ENCODE assay signal across 18 mouse cellular contexts in genomic region chr5:121791026-121791425, GRCm38 (mm10). TPM values are rescaled to one million over a fixed set of nuclear protein-coding genes. Genes with fewer than 3 reads are reported as not detected.
DNase-seq lines count a peak whose midpoint lies in the region; ATAC-seq and TF ChIP-seq lines count a peak whose summit lies in the region.
"Had no signal": no experiment of that assay in that cellular context is flagged by ENCODE, and none has a peak within 500 bp of the region (broad histone marks: within the 10 kb centered on the region; RNA-seq: fewer than 3 reads in every experiment).

No protein-coding gene starts in this region.

- no peaks in the 10 kb centered on the region for H3K27me3 ChIP-seq in hindbrain, postnatal 0 days (ENCODE audit: insufficient read depth, low read length)
- H3K27me3 ChIP-seq in hindbrain, embryonic 10.5 days (ENCODE audit: insufficient read depth, poor library complexity, severe bottlenecking): no peaks in the 10 kb centered on the region
- no peaks in the 10 kb centered on the region for H3K27me3 ChIP-seq in kidney, adult 2 months (replicated peaks; ENCODE audit: control insufficient read depth, insufficient read depth, low read length)
- H3K27me3 ChIP-seq: embryonic facial prominence, embryonic 12.5 days; heart, embryonic 13.5 days; hindbrain, embryonic 15.5 days; megakaryocyte, embryonic 14.5 days had no signal

- no peak overlapping the region for H3K9ac ChIP-seq in hindbrain, postnatal 0 days (replicated peaks; ENCODE audit: low read length)
- H3K9ac ChIP-seq: embryonic facial prominence, embryonic 12.5 days; heart, embryonic 13.5 days; hindbrain, embryonic 15.5 days had no signal

- WGBS in hindbrain, postnatal 0 days: 82% methylated on average over 5 of the region's 5 CpGs
- WGBS in hindbrain, embryonic 10.5 days: 94% methylated on average over 5 of the region's 5 CpGs
- WGBS in kidney, adult 2 months: 88% methylated on average over 5 of the region's 5 CpGs

- no peak overlapping the region for H3K4me3 ChIP-seq in hindbrain, postnatal 0 days (ENCODE audit: low read length)
- no peak overlapping the region for H3K4me3 ChIP-seq in hindbrain, embryonic 10.5 days
- no peak overlapping the region for H3K4me3 ChIP-seq in kidney, adult 2 months (ENCODE audit: insufficient read depth, low read depth, low read length)
- H3K4me3 ChIP-seq: embryonic facial prominence, embryonic 12.5 days; erythroblast, embryonic 14.5 days; heart, embryonic 13.5 days; hindbrain, embryonic 15.5 days; megakaryocyte, embryonic 14.5 days had no signal

- H3K9me3 ChIP-seq in hindbrain, postnatal 0 days (ENCODE audit: low read length): no peaks in the 10 kb centered on the region
- no peaks in the 10 kb centered on the region for H3K9me3 ChIP-seq in hindbrain, embryonic 10.5 days
- H3K9me3 ChIP-seq: embryonic facial prominence, embryonic 12.5 days; heart, embryonic 13.5 days; hindbrain, embryonic 15.5 days; megakaryocyte, embryonic 14.5 days had no signal

- no peak for DNase-seq in hindbrain, postnatal 0 days (ENCODE audit: low spot score)
- DNase-seq in hindbrain, embryonic 10.5 days (ENCODE audit: low spot score): no peak
- peak; percentile 7 for DNase-seq in thymus, postnatal 14 days
- DNase-seq in thymus, postnatal 25 days: no peak
- peak; percentile 20 for DNase-seq in ZHBTc4 (ENCODE audit: low read depth, low spot score)
- no peak for DNase-seq in kidney, adult 2 months
- no peak for DNase-seq in ovary, postnatal 10 days (ENCODE audit: low spot score)
- DNase-seq: cerebellum, postnatal 10 days; kidney, adult 18-20 months; kidney, postnatal 10 days; lung, adult 18-20 months had no signal

- no peaks in the 10 kb centered on the region for H3K4me1 ChIP-seq in hindbrain, postnatal 0 days (ENCODE audit: insufficient read depth, low read length)
- H3K4me1 ChIP-seq in hindbrain, embryonic 10.5 days (replicated peaks): no peaks in the 10 kb centered on the region
- no peaks in the 10 kb centered on the region for H3K4me1 ChIP-seq in kidney, adult 2 months (ENCODE audit: control insufficient read depth, insufficient read depth, low read length)
- H3K4me1 ChIP-seq: embryonic facial prominence, embryonic 12.5 days; heart, embryonic 13.5 days; hindbrain, embryonic 15.5 days had no signal

- peak; percentile 33 for TF ChIP-seq CTCF in hindbrain, postnatal 0 days (IDR thresholded peaks at IDR 0.05; ENCODE audit: low read depth)
- no peak for TF ChIP-seq CTCF in kidney, adult 2 months (conservative IDR thresholded peaks at IDR 0.05; ENCODE audit: insufficient read depth, insufficient read length, low read depth, low read length)

- H3K27ac ChIP-seq in hindbrain, postnatal 0 days: no peak overlapping the region
- H3K27ac ChIP-seq in hindbrain, embryonic 10.5 days: no peak overlapping the region
- no peak overlapping the region for H3K27ac ChIP-seq in kidney, adult 2 months (ENCODE audit: insufficient read depth, low read depth, low read length)
- H3K27ac ChIP-seq: embryonic facial prominence, embryonic 12.5 days; heart, embryonic 13.5 days; hindbrain, embryonic 15.5 days had no signal

- peaks cover 28% of the 10 kb centered on the region for H3K36me3 ChIP-seq in hindbrain, postnatal 0 days (ENCODE audit: insufficient read depth, low read length)
- peaks cover 97% of the 10 kb centered on the region for H3K36me3 ChIP-seq in hindbrain, embryonic 10.5 days
- H3K36me3 ChIP-seq in kidney, adult 2 months (ENCODE audit: control insufficient read depth, insufficient read depth, low read length): peaks cover 9% of the 10 kb centered on the region

- ATAC-seq in hindbrain, postnatal 0 days: no peak
- ATAC-seq: forebrain, embryonic 16.5 days had no signal

- H3K4me2 ChIP-seq in hindbrain, postnatal 0 days (ENCODE audit: low read depth, low read length): no peak overlapping the region
- H3K4me2 ChIP-seq: embryonic facial prominence, embryonic 12.5 days; heart, embryonic 13.5 days; hindbrain, embryonic 15.5 days; liver, embryonic 11.5 days had no signal

- TF ChIP-seq POLR2A in kidney, adult 2 months (IDR thresholded peaks at IDR 0.05; ENCODE audit: low read depth, low read length): no peak

RNA-seq across cellular contexts. Expression of gene Sh2b3, which starts 46.4 kb away (rescaled TPM):
- 24.7 and 31.0 TPM in 2 replicates for total RNA-seq in hindbrain, postnatal 0 days (2014; rRNA removed)
- 6.5 and 6.6 TPM in 2 replicates for polyA plus RNA-seq in hindbrain, postnatal 0 days (2015; fragmentation: Nextera tagmentation; extraction: Ambion mirVana)
- 9.3 and 11.1 TPM in 2 replicates for polyA plus RNA-seq in hindbrain, embryonic 10.5 days (2016; fragmentation: Nextera tagmentation; extraction: Ambion mirVana)
- 19.7 and 20.8 TPM in 2 replicates for polyA plus RNA-seq in kidney, adult 2 months (2012; rRNA removed)

RNA-seq across cellular contexts. Expression of gene Pheta1, which starts 57.8 kb away (rescaled TPM):
- total RNA-seq in hindbrain, postnatal 0 days (2014; rRNA removed): 48.9 and 52.5 TPM in 2 replicates
- 28.0 and 28.3 TPM in 2 replicates for polyA plus RNA-seq in hindbrain, postnatal 0 days (2015; fragmentation: Nextera tagmentation; extraction: Ambion mirVana)
- 44.8 and 54.5 TPM in 2 replicates for polyA plus RNA-seq in hindbrain, embryonic 10.5 days (2016; fragmentation: Nextera tagmentation; extraction: Ambion mirVana)
- 19.1 and 23.4 TPM in 2 replicates for polyA plus RNA-seq in kidney, adult 2 months (2012; rRNA removed)

Comparison
In these comparisons a context has a peak if more than half of its experiments do, and no peak if none do; other contexts are left out.
1. DNase-seq: peak in thymus, postnatal 14 days (single experiment) and ZHBTc4 (single experiment); none in hindbrain, postnatal 0 days (single experiment), hindbrain, embryonic 10.5 days (single experiment), thymus, postnatal 25 days (single experiment), kidney, adult 2 months (single experiment) and ovary, postnatal 10 days (single experiment).